Mouse (Mus musculus) testis, adult 2 months (tissue): Measurements from ENCODE around the gene Prl2c2. TPM values are rescaled to one million over a fixed set of nuclear protein-coding genes. Genes with fewer than 3 reads are reported as not detected.
"Not testable (repeated sequence)": the region's sequence is repeated elsewhere in the genome, so short reads cannot be mapped to it uniquely, and the experiment has no call there.

Source experiments
- H3K27ac ChIP-seq: fragments of 200-500 bp; 2 replicates; pipeline ENCODE4 v1.5.1; 2012; ENCODE audit warnings: low read depth, low read length; ENCODE audit not compliant: control insufficient read depth, insufficient read depth
- H3K27me3 ChIP-seq: fragments of 200-500 bp; 2 replicates; pipeline ENCODE4 v1.6.1; 2012; ENCODE audit warnings: mild to moderate bottlenecking, low read length, moderate library complexity; ENCODE audit not compliant: control insufficient read depth, insufficient read depth
- H3K36me3 ChIP-seq: fragments of 200-500 bp; 2 replicates; pipeline ENCODE4 v1.6.1; 2012; ENCODE audit warnings: mild to moderate bottlenecking, low read length; ENCODE audit not compliant: control insufficient read depth, insufficient read depth
- H3K4me1 ChIP-seq: fragments of 200-500 bp; 2 replicates; pipeline ENCODE4 v1.6.1; 2012; ENCODE audit warnings: low read length; ENCODE audit not compliant: control insufficient read depth, insufficient read depth
- H3K4me3 ChIP-seq: fragments of 200-500 bp; 2 replicates; pipeline ENCODE4 v1.5.1; 2012; ENCODE audit warnings: low read depth, mild to moderate bottlenecking, low read length, moderate library complexity, mixed read lengths; ENCODE audit not compliant: control insufficient read depth
- polyA plus RNA-seq: library from polyadenylated mRNA; depleted of rRNA; stranded (reverse); fragments of >200 nt; gene quantifications from 2 replicates; pipeline ENCODE4 v1.2.3, GENCODE M21; 2012; rRNA removed

The Prl2c2 gene
- polyA plus RNA-seq, result not detected in 2 replicates

DNA sequence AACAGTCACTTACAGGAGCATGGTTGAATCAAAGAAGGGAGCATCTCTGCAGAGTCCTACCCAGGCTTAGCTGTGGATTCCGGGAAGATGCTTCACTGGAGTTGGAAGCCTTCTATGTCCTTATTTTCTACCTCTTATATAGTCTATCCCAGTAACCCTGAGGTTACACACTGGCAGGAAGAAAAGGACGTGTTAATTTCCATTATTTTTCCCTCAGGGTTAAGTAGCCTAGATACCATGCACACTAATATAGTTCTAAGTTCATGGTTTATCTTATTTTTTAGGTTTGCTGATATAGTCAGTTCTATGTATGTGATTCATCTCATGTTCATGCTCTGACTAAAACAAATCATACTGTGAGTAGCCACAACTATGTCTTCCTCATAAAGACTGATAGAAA, at the start of gene Prl2c2:
Gene Prl2c2 (minus strand): TSS at position 101 of the 400 bp plus-strand sequence.
- not testable (repeated sequence) for H3K4me1 ChIP-seq, H3K4me3 ChIP-seq, H3K27me3 ChIP-seq, H3K27ac ChIP-seq, H3K36me3 ChIP-seq

DNA sequence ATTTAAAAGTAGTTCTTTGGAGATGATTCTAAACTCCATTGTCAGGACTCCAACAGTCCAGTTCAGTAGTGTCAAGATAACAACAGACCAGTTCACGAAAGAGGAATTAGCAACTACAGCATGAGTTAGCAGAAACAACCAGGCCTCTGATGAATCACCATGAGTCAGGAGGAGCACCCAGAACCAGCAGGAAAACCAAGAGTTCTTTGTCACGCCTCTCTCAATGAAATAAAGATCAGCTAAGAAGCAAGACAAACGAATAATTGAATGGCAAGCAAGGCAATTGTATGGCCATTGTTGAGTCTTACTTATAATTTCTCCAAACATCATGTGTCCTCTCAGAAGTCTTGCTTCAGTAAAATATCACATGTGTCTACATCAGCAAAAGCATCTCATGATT, 20.7 kb upstream of the Prl2c2 start:
- not testable (repeated sequence) for H3K36me3 ChIP-seq, H3K4me1 ChIP-seq, H3K27me3 ChIP-seq, H3K4me3 ChIP-seq, H3K27ac ChIP-seq

DNA sequence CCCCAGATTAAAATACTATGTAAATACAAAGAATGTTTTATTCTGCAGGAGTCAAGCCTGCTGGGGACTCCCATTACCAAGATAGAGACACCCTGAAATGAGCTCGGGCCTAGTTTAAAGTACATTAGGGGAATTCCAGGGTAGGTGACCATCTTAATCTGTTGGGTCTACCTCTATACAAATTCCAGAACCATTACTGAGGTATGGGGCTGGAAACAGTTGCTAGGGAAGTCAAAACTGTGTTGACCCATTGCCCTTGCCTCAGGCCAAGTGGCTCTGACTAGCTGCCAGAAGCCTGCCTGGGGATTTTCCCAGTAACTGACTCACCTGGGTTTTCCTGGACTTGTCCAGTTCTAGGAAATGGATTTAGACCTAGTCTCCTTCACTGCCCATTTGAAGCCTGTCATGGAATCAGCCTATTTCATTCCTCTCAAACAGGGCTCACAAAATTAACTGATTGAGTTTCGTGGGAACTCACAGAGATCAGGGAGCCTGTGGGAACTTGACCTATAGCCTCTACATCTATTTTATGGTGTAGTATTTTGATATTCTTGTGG, 8.9 kb upstream of the Prl2c2 start:
- not testable (repeated sequence) for H3K36me3 ChIP-seq, H3K27me3 ChIP-seq, H3K4me3 ChIP-seq, H3K27ac ChIP-seq, H3K4me1 ChIP-seq

Other genes starting within 250 kb of the Prl2c2 start
- not detected in 2 replicates for gene Prl2c3, start 205.3 kb downstream of the Prl2c2 start, polyA plus RNA-seq
- not detected in 2 replicates for gene Prl2c5, start 177.3 kb upstream of the Prl2c2 start, polyA plus RNA-seq